Mouse (Mus musculus) liver (tissue): ENCODE results near the gene Pla2g7.

ENCODE experiments used
- DNase-seq: peaks from one replicate; pipeline ENCODE4 v3.0.0-alpha.2; 2020; ENCODE audit warnings: mixed read lengths

Pla2g7 gene

GRCm38 (mm10) chr17:43649641-43650436, 81.9 kb downstream of the Pla2g7 start:
- no peak for DNase-seq

- peak; percentile 8 for DNase-seq
Measured at GRCm38 (mm10) chr17:43651314-43652046, 83.6 kb downstream of the Pla2g7 start.
